ENCODE assay signal across 10 mouse cellular contexts in genomic region chr9:75435291-75435690, GRCm38 (mm10). TPM values are rescaled to one million over a fixed set of nuclear protein-coding genes. Genes with fewer than 3 reads are reported as not detected.
DNase-seq lines count a peak whose midpoint lies in the region; TF ChIP-seq lines count a peak whose summit lies in the region.
"Had no signal": no experiment of that assay in that cellular context is flagged by ENCODE, and none has a peak within 500 bp of the region (broad histone marks: within the 10 kb centered on the region; RNA-seq: fewer than 3 reads in every experiment).

No protein-coding gene starts in this region.

- no peak for TF ChIP-seq CTCF in gastrocnemius, adult 2 months (IDR thresholded peaks at IDR 0.05)
- no peak for TF ChIP-seq CTCF in lung, adult 2 months (IDR thresholded peaks at IDR 0.05; ENCODE audit: insufficient read depth, low read length)

- intact Hi-C loops in gastrocnemius, adult 2 months (cut with DNase I): loop anchor here (2.0 to 5.0 kb wide), 2 partner anchors 24 to 33 kb away; partner anchors contain the start of gene Mapk6
- intact Hi-C loops in gastrocnemius, postnatal 36 days (cut with DNase I): loop anchor here (2.0 kb wide), 1 partner anchor 24 kb away; the partner anchor contains the start of gene Mapk6

- DNase-seq in gastrocnemius, adult 2 months: no peak
- no peak for DNase-seq in gastrocnemius, postnatal 36 days
- peak; percentile 30 to 60 for DNase-seq in lung, adult 18-20 months
- no peak for DNase-seq in lung, adult 2 months
- peak; percentile 60 for DNase-seq in ES-CJ7 (ENCODE audit: low read depth, low spot score)
- DNase-seq in lung, postnatal 10 days: peak; percentile 34
- no peak for DNase-seq in T-cell, adult 2 months (ENCODE audit: low spot score)
- no peak for DNase-seq in layer of hippocampus, postnatal 25 days (ENCODE audit: extremely low spot score in 1 of 2, low spot score in 1 of 2)

- H3K4me1 ChIP-seq in lung, adult 2 months (ENCODE audit: control insufficient read depth, insufficient read depth, low read length): peaks cover 20% of the 10 kb centered on the region

- no peak for TF ChIP-seq POLR2A in lung, adult 2 months (IDR thresholded peaks at IDR 0.05; ENCODE audit: borderline replicate concordance, extremely low read depth, low read depth, low read length)

- peak overlapping the region; percentile 87 for H3K27ac ChIP-seq in gastrocnemius, adult 2 months
- H3K27ac ChIP-seq: forebrain, embryonic 15.5 days; liver, embryonic 14.5 days had no signal

- H3K4me3 ChIP-seq in gastrocnemius, adult 2 months: no peak overlapping the region
- no peak overlapping the region for H3K4me3 ChIP-seq in lung, adult 2 months (replicated peaks; ENCODE audit: extremely low read depth, low read depth, low read length)
- H3K4me3 ChIP-seq: forebrain, embryonic 15.5 days had no signal

- 86% methylated on average over 4 of the region's 4 CpGs for WGBS in lung, adult 2 months

RNA-seq across cellular contexts. Expression of gene Leo1, which starts 6.0 kb away (rescaled TPM):
- 10 to 100 TPM; 23.3 to 28.5 TPM for total RNA-seq in gastrocnemius, adult 2 months (2021)
- total RNA-seq in gastrocnemius, postnatal 36 days (2021): 10 to 100 TPM; 15.2 to 16.7 TPM
- 2.5 and 4.1 TPM in 2 replicates for polyA plus RNA-seq in lung, adult 2 months (2012; rRNA removed)
- 10 to 100 TPM; 21.7 to 23.3 TPM for total RNA-seq in layer of hippocampus, postnatal 25 days (2021)

RNA-seq across cellular contexts. Expression of gene Mapk6, which starts 25.5 kb away (rescaled TPM):
- 10 to 100 TPM; 26.4 to 29.6 TPM for total RNA-seq in gastrocnemius, adult 2 months (2021)
- 10 to 100 TPM; 24.9 to 28.4 TPM for total RNA-seq in gastrocnemius, postnatal 36 days (2021)
- 14.5 and 25.2 TPM in 2 replicates for polyA plus RNA-seq in lung, adult 2 months (2012; rRNA removed)
- 10 to 100 TPM; 28.4 TPM for total RNA-seq in layer of hippocampus, postnatal 25 days (2021)

Comparison
In these comparisons a context has a peak if more than half of its experiments do, and no peak if none do; other contexts are left out.
1. DNase-seq: peak in lung, adult 18-20 months (2 of 2), ES-CJ7 (single experiment) and lung, postnatal 10 days (single experiment); none in gastrocnemius, adult 2 months (single experiment), gastrocnemius, postnatal 36 days (0 of 2), lung, adult 2 months (single experiment), T-cell, adult 2 months (single experiment) and layer of hippocampus, postnatal 25 days (0 of 2).